Mouse (Mus musculus) erythroblast, embryonic 14.5 days (primary cell): Measurements from ENCODE around the gene Nufip2. TPM values are rescaled to one million over a fixed set of nuclear protein-coding genes. Genes with fewer than 3 reads are reported as not detected.
"Not testable (repeated sequence)": the region's sequence is repeated elsewhere in the genome, so short reads cannot be mapped to it uniquely, and the experiment has no call there.

Experiments
- H3K27me3 ChIP-seq: 2 replicates; pipeline ENCODE4 v1.6.1; 2012; ENCODE audit warnings: inconsistent platforms; ENCODE audit not compliant: control insufficient read depth
- H3K36me3 ChIP-seq: 2 replicates; pipeline ENCODE4 v1.6.1; 2012; ENCODE audit warnings: mild to moderate bottlenecking, inconsistent platforms; ENCODE audit not compliant: control insufficient read depth
- H3K4me1 ChIP-seq: 2 replicates; pipeline ENCODE4 v1.6.1; 2012; ENCODE audit warnings: inconsistent platforms; ENCODE audit not compliant: control insufficient read depth
- H3K4me3 ChIP-seq: replicated peaks from 2 replicates; pipeline ENCODE3; 2012; ENCODE audit warnings: moderate library complexity, mild to moderate bottlenecking, inconsistent platforms
- H3K9me3 ChIP-seq: 2 replicates; pipeline ENCODE4 v1.6.1; 2012; ENCODE audit warnings: low read length, inconsistent platforms, mixed read lengths; ENCODE audit not compliant: control insufficient read depth
- GATA1 ChIP-seq: IDR thresholded peaks from 2 replicates; pipeline ENCODE4 v1.6.1; 2012; ENCODE audit warnings: low read length, inconsistent platforms, mixed read lengths
- TAL1 ChIP-seq: IDR thresholded peaks from 3 replicates; pipeline ENCODE4 v1.6.1; 2012; ENCODE audit warnings: low read length, inconsistent platforms, mixed read lengths
- polyA plus RNA-seq: library from polyadenylated mRNA; stranded (reverse); fragments of >175 nt; gene quantifications from 2 replicates; pipeline ENCODE4 v1.2.3, GENCODE M21; 2012

Nufip2 gene
- polyA plus RNA-seq, 1 experiment = 1.0 TPM

DNA sequence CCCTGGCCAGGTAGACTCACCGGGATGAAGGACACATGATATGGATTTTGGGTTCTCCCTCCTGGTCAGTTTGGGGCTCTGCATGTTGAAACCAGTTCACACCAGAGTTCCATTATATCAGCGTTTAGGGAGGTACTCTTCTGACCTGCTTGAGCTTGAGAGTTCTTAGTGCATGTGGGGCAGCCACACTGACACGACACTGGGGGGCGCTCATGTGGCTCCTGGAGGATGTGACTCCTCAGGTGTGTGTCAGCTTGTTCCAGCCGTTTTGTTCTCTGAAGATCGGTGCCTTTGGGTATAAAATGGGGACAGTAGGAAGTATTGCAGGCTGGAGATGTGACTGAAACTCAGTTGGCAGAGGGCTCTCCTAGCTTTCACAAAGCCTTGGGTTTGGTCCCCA, 58.0 kb downstream of the Nufip2 start:
- H3K36me3 ChIP-seq = no peaks in the 10 kb centered on the region
- no peaks in the 10 kb centered on the region for H3K9me3 ChIP-seq
- peaks cover 34% of the 10 kb centered on the region for H3K4me1 ChIP-seq
- H3K27me3 ChIP-seq = peaks cover 5% of the 10 kb centered on the region; the same call in 1 of the 2 replicates
- H3K4me3 ChIP-seq = no peak overlapping the region
- TF ChIP-seq GATA1 (no peak), TAL1 (no peak)

DNA sequence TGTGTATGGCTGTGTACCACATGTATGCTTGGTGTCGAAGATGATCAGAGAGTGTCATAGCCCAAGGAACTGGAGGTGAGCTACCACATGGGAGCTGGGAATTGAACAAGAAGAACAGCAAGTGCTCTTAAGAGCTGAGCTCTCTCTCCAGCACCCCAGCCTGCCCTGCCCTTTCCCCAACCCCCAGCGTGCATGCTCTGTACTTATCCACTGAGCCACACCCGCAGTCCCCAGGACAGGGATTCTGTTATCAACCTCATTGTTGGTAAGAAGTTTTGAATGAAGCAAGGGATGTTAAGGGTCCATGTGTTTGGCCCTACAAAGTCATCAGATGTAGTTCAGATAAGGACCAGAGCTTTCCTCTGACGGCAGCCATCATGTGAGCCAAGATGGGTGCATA, 60.7 kb downstream of the Nufip2 start:
- Histone ChIP-seq H3K36me3 (no peaks in the 10 kb centered on the region), H3K27me3 (peaks cover 2% of the 10 kb centered on the region; the same call in 1 of the 2 replicates), H3K4me3 (no peak overlapping the region), H3K4me1 (peaks cover 47% of the 10 kb centered on the region), H3K9me3 (no peaks in the 10 kb centered on the region)
- TF ChIP-seq GATA1 (no peak), TAL1 (no peak)

DNA sequence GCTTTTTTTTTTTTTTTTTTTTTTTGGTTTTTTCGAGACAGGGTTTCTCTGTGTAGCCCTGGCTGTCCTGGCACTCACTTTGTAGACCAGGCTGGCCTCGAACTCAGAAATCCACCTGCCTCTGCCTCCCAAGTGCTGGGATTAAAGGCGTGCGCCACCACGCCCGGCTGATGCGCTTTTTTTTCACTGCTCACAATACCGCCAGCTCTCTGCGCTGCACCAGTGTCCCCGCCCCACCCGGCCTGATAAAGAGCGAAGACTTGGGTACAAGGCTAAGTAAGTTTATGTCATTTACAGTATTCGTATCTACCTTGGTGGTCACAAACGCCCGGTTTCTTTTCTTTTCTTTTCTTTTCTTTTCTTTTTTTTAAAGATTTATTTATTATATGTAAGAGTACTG, 61.1 kb downstream of the Nufip2 start:
- H3K4me1 ChIP-seq = peaks cover 52% of the 10 kb centered on the region
- H3K36me3 ChIP-seq, H3K9me3 ChIP-seq, H3K4me3 ChIP-seq, H3K27me3 ChIP-seq: not testable (repeated sequence)

DNA sequence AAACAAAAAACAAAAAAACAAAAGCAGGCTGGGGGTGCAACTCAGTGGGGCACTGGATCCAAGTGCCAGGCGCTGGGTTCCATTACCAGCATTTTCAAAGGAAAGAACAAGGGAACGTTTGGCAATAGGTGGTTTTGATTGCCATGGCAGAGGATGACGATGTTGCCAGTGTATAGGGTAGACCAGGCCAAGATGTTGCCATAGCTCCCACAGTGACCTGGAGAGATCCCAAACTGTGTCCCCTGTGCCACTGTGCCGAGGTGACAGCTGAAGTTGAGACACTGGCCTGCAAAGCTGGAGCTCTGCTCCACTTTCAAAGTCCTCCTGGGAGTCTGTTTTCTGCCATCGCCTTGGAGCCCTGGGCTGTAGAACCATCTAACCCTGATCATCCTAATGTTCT, 63.0 kb downstream of the Nufip2 start:
- H3K4me1 ChIP-seq = peaks cover 67% of the 10 kb centered on the region
- H3K36me3 ChIP-seq = no peaks in the 10 kb centered on the region
- no peaks in the 10 kb centered on the region for H3K9me3 ChIP-seq
- no peak overlapping the region for H3K4me3 ChIP-seq
- H3K27me3 ChIP-seq = no peaks in the 10 kb centered on the region
- TF ChIP-seq TAL1 (no peak), GATA1 (no peak)

DNA sequence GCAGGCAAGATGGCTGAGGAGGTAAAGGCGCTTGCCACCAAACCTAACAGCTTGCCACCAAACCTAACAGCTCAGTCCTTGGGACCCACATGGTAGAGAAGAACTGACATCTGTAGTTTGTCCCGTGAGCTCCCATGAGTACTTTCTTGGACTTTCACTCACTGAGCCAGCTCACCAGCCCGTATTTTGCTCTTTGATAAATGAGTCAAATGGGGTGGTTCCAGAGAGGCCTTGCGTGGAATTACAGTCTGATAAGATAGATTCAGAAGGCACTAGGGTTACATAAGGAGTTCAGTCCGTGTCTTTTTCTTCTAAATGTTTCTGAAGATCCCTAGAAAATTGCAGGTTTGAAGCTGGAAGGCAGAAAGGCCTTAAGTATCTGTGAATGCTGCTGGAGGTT, 66.6 kb downstream of the Nufip2 start:
- no peak for TF ChIP-seq GATA1
- TF ChIP-seq TAL1 = no peak
- Histone ChIP-seq H3K4me1 (peaks cover 63% of the 10 kb centered on the region), H3K4me3 (peak overlapping the region; percentile 51), H3K36me3 (no peaks in the 10 kb centered on the region), H3K9me3 (no peaks in the 10 kb centered on the region), H3K27me3 (no peaks in the 10 kb centered on the region)

DNA sequence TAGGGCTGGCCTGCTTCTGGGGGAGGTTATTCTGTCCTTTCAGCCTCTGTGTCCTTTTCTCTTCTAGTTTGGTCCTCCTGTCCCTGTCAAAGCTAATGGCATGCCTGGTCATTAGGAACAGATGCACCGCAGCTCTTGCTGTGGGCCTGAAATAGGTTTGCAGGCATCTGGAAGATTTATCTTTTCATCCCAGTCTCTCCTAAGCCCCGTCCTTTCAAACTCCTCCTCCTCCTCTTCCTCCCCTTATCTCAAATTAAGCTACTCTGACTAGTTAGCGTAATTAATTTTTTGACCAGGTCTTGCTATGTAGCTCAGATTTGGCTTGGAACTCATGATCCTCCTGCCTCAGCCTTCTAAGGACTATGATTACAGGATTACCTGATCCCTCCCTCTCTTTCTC, 67.5 kb downstream of the Nufip2 start:
- TF ChIP-seq GATA1 (0 out of 2 replicates have a peak, but pooled peaks have one; percentile 12), TAL1 (no peak)
- H3K4me1 ChIP-seq = peaks cover 56% of the 10 kb centered on the region
- no peaks in the 10 kb centered on the region for H3K27me3 ChIP-seq
- no peaks in the 10 kb centered on the region for H3K9me3 ChIP-seq
- peak overlapping the region; percentile 51 for H3K4me3 ChIP-seq
- no peaks in the 10 kb centered on the region for H3K36me3 ChIP-seq

DNA sequence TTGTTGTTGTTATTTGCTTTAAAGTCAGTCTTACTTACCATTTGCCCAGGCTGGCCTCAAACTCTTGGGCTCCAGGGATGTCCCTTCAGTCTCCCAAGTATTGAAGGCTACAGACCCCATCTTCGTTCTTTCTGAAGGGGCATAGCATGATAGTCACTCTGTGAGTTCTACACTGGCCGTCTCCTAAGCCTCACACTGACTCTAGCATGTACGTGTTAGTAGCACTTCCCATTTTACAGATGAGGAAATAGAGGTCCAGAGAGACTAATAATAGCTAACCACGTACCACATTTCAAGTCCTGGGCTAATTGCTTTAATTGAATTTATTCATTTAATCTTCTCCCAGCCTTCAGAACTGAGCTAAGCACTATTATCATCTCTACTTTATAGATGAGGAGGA, 74.1 kb downstream of the Nufip2 start:
- no peak for TF ChIP-seq TAL1
- Histone ChIP-seq H3K4me1 (peaks cover 32% of the 10 kb centered on the region), H3K9me3 (no peaks in the 10 kb centered on the region), H3K36me3 (no peaks in the 10 kb centered on the region), H3K4me3 (no peak overlapping the region), H3K27me3 (peaks cover 12% of the 10 kb centered on the region)

DNA sequence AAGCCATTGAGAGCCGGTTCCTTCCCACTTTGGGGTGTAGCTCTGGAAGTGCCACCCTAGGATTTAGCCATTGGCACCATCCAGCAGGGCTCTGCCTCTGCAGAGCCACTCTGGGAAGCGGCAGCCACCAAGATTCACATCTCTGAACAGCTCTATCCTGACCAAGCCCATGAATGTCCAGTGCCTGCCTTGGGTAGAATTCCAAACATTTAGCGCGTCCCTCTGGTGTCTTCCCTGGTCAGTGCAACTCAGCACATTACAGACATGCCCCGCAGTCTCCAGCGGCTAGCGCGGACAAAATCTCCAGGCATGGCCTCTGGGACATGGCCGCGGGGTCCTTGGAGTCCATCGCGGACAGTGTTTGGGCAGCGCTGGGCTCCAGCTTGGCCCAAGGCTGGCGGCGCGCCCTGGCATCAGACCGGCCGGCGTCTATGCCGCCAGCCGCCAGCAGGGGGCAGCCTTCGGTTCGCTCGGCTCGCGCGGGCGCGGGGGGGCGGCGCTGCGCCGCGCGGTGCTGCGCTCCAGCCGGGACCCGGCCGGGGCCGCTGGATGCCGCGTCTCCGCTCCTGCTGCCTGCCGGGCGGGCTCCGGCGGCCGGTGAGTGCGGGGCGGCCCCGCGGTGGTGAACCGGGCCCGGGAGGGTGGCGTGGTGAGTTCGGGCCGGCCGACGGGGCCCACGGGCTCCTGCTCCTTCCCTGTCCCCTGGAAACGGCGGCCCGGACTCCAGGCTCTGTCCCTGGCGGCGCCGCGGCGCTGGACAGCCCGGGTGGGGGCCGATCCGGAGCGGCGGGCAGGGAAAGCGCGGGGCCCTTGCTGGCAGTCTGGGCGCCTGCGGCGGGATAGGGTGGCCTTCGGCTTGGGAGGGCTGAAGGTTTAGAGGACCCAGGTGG, 77.1 kb downstream of the Nufip2 start, which contains the start of gene Myo18a:
Myo18a (plus strand) TSS at position 464 of the 890 bp plus-strand sequence.
- Histone ChIP-seq H3K4me1 (peaks cover 47% of the 10 kb centered on the region), H3K9me3 (no peaks in the 10 kb centered on the region), H3K4me3 (peak within 1 kb of the TSS; percentile 92), H3K36me3 (peaks cover 2% of the 10 kb centered on the region), H3K27me3 (peaks cover 12% of the 10 kb centered on the region)
- TF ChIP-seq GATA1 (no peak), TAL1 (no peak)

DNA sequence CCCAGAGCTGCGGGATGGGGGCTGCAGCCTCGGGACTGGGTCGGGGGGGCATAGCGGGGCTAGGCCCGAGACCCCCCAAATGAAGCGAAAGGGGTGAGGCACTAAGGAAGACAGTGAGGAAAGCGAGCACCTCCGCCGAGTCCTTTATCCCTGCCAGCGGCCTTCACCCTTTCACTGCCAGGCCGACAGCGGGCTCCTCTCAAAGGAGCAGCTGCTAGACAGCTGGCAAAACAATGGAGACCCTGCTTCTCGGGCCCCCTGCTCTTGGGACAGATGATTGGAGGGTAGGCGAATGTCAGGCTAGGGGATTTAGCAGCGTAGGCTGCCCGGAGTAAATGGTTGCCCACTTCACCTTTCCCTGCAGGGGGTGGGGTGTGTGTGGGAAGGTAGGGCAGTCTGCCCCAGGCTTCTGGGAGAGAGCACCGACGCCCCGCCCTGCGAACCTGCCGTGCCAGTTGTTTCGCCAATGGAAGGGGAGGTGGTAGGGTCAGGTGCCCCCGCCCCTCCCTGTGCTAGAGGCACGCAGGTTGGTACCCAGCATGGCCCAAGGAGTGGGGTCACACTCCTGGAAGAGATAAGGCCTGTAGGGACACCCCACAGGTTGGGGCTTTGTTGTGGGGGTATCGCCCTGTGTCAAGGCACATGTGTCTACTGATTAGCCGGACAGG, 77.9 kb downstream of the Nufip2 start:
- Histone ChIP-seq H3K9me3 (no peaks in the 10 kb centered on the region), H3K4me1 (peaks cover 51% of the 10 kb centered on the region), H3K4me3 (peak overlapping the region; percentile 92), H3K27me3 (peaks cover 12% of the 10 kb centered on the region), H3K36me3 (peaks cover 4% of the 10 kb centered on the region)
- peak; percentile 12; the same call in 1 of the 2 replicates for TF ChIP-seq GATA1
- no peak for TF ChIP-seq TAL1
